Mouse (Mus musculus) kidney, adult 18-20 months (tissue): Measurements from ENCODE around the gene Farsb.

Experiments
- DNase-seq: peaks from one replicate; pipeline ENCODE4 v3.0.0; 2021

The Farsb gene

DNA sequence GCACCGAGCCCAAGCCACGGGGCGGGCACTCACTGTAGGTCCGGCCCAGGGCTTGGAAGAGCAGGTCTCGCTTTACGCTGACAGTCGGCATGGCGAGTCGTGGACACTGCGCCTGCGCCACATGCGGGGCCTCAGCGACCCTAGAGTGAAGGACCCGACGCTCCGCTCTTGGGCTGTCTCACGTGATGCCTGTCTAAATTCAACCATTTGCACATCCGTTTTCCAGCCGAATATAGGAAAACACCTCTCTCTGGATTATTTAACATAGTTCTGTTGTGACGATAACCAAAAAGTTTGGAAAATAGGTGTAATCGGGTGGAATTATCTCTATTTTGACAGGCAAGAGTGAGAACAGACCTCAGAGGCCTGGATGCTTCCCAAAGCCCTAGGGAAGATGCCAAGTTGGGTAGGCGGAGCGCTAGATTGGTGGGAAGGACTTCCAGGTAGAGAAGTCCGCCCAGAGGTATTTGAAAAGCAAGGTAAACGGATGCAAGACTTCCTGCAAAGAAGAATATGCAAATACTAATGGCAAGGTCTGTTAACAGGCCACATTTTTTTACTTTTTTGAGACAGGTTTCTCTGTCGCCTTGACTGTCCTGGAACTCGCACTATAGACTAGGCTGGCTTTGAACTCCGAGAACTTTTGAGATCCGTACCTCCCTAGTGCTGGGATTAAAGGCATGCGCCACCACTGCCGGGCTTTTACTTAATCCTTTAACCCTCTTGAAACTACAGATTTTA lies at the start of gene Farsb:
Farsb (minus strand) TSS at position 146 of the 741 bp plus-strand sequence.
- peak; percentile 92 for DNase-seq

DNA sequence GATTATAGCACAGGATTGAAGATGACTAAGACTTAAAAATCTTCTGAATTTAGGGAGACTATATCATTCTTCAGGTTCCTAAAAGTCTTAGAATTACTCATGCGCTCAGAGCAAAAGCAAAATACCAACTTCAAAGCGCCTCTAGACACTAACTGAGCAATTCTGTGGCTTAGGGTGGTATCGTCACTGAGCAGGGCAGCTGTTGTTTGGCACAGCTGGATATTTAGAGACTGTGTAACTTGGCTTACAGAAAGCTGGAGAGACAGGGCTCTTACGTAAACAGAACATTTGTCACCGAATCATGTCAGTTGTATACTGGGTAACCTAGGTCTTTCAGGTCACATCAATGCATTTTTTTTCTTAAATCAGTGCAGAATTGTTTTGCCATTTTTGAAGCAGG lies 49.7 kb upstream of the Farsb start:
- no peak for DNase-seq

GRCm38 (mm10) chr1:78537494-78538010 lies 48.9 kb upstream of the Farsb start:
- DNase-seq, result peak; percentile 27

GRCm38 (mm10) chr1:78536310-78537164 lies 47.8 kb upstream of the Farsb start:
- DNase-seq, result peak; percentile 77

DNA sequence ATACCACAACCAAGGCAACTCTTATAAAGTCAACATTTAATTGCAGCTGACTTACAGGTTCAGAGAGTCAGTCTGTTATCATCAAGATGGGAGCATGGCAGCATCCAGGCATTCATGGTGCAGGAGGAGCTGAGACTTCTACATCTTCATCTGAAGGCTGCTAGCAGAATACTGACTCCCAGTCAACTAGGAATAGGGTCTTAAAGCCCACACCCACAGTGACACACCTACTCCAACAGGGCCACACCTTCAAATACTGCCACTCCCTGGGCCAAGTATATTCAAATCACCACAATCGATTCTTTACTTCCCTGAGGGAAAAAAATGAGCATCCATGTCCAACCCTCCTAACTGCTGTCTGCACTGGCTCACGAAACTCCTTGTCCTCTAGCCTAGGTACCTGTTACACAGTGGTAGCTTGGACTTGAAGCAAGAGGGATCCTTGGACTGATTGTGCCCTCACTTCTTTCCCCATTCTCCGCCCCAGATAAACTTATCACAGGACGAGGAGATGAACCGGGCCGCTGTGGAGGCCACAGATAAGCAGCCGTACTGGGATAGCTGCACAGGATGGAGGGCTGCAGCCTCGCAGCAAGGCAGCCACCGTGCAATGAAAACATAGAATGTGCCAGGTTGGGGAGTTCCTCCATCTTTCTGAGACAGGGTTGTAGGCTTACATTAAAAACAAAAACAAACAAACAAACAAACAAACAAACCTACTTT lies 45.9 kb upstream of the Farsb start:
- no peak for DNase-seq

DNA sequence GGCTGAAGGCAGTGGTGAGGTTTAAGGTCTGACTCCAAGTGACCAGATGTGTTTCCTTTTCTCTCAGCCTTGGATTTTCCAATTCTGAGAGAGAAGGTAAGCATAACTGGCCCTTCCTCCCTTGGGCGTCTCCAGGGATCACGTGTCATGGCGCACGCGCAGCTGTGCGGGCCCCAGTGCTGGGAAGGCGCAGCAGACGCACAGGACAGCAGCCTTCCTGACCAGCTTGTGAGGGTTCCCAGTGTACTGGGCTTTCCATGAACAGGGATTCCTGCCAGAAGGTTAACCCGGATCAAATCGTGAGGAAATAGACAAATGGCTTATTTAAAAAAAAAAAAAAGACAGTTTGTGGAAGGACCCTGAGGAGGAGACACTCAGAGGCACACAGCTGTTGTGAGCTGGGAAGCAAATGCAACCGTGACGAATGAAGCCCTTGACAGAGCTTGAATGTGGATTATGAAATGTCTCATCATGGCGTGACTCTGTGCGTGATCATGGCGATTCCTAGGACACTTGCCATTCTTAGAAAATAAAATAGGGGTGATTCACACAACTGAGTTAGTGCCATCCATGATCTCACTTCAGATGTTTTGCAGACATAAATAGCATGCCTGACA lies 43.6 kb upstream of the Farsb start:
- no peak for DNase-seq

DNA sequence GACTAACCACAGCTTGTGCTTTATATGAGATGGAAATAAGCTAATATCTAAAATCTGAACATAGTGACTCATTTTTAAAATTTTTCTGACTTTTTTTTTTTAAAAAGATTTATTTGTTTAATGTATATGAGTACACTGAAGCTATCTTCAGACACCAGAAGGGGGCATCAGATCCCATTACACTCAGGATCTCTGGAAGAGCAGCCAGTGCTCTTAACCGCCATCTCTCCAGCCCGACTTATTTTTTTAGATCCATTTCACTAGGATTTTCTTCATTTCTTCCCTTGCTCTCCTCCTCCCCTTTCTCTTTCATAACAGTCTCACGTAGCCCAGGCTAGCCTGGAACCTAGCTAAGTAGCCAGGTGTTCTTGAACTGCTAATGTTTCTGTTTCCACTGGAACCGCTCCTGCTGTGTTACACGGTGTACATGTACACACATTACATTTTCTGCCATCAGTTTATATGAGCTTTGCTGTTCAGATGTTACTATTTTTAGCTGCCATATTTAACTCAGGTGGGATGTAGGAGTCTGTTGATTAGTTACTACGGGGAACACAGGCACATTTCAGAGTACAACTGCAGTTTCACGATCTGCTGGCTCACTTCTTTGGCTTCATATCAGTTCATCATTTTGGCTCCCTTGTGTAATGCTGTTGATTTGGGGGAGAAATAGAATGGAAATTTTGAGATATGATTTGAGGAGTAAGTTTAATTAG lies 42.0 kb upstream of the Farsb start:
- no peak for DNase-seq

DNA sequence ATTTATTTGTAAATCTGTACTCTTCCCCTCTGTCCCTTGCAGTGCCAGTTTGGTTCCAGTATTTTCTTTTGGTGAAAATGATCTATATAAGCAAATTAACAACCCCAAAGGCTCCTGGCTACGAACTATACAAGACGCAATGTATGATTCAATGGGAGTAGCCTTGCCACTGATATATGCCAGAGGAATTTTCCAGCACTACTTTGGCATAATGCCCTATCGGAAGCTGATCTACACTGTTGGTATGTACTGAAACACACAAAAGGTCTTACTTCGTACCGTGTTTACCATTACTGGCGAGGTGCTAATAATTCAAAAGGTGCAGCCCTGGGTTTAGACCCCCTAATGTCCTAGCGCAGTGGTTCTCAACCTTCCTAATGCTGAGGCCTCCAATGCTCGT lies 40.3 kb upstream of the Farsb start:
- no peak for DNase-seq

DNA sequence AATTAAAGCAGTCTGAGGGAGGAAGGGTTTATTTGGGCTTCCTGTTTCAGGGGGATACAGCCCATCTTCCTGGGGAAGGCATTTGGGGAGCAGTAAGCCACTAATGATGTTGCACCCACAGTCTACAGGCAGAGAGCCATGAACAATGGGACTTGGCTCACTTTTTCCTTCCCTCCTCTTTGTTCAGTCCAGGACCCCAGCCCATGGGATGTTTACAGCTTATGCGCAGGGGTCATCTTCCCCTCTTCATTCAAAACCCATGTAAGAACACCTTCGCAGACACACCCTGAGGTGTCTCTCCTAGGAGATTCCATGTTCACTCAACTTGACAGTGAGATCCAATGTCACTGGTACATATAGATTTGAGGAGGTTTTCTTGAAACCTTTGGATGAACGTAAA lies 39.7 kb upstream of the Farsb start:
- DNase-seq, result no peak

DNA sequence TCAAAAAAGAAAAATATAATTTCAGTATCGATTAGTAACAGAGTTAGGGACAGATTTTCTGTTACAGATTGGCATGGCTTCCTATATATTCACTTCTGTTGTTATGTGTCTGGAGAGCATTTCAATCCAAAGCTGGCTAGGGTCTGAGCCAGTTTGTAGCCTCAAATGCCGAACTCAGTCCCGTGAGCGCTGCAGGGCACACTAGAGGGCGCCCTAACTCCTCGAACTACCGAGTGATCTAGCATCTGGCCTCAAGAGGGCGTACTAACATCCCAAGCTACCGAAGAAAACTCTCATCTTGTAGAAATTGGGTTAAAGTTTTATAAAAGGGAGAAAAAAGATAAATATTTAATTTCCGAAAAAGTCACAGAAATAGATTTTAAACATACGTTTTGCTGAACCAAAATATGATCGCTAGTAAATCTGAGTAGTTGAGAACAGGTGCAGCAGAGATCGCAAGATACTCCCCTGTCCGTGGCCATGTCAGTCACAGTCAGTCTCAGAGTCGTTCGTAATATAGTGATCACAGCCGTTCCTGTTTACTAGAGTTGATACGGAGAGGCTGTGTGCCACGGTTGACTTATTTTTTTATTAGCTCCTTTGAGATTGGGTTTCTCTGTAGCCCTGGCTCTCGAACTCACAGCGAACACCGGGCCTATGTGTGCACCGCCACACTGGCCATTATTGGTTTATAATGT lies 36.6 kb upstream of the Farsb start:
- peak; percentile 72 for DNase-seq

DNA sequence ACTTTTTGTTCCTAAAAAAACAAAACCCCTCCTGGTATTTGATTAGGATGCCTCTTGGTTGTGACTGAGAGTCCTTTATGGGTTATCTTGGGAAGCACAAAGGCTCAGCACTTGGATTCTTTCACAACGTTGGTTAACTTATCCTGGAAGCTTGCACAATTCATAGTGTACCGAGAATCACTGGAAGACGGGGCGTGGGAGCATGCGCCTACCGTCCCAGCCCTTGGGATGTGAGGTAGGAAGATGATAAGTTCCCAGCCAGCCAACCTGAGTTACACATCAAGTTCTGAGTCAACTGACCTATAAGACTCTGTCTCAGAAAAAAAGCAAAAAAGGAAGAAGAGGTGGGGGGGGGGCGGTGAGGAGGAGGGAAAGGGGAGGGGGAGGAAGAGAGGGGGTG lies 30.2 kb upstream of the Farsb start:
- DNase-seq, result no peak

DNA sequence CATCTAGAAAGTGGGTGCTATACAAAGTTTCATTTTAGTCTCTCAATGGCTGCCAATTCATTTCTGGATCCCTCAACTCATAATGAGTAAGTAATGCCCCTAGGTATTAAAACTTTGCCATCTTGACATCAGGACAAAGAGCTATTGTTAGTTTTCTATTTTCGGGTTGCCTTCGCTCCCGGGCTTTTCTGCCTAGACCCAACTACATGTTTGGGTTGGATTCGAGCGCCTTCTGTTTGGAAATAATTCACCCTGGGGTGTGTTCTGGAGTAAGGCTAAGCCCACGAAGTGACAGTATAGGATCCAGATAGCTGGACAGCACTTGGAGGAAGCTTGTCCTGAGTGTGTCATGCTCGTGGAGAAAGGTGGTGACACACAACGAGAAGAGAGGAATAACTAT lies 24.1 kb upstream of the Farsb start:
- DNase-seq, result no peak

DNA sequence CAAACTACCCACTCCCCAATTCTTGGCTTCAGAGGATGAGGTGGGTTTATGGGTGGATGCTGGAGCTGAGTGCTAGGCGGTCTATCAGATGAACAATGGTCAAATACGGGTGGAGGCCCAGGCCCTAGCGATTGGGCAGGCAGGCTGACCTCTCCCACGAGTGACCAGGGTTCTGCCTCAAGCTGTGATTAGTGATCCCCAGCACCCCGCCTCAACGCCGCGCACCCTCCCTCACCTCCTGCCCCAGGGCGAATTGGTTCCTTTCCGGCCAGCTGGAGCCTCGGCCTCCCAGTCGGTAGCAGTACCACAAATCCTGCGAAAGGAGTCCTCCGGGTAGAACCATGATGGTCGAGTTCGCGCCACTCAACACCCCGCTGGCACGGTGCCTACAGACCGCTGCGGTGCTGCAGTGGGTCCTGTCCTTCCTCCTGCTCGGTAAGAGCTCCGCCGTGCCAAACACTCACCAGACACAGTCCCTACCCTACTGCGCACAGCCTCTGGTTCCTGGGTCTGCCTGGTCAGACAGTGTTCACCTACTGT lies 23.0 kb upstream of the Farsb start, which contains the start of gene BC035947:
BC035947 (minus strand) TSS at position 538 of the 540 bp plus-strand sequence.
- DNase-seq, result peak; percentile 55

DNA sequence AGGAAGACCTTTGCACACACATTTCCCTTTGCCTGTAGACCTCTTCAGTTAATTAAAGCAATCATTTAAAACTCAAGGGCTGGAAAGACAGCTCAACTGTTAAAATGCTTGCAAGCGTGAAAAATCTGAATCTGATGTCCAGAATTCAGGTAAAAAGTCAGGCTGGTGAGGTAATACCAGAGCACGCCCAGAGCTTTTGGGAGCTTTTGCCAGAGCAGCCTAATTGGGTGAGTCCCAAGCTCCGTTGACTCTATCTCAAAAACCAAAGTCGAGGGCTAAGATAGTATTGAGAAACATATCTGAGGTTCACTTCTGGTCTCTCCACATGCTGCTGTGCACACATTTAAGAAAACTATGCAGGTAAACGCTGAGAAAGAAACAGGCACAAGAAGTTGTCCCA lies 22.2 kb upstream of the Farsb start, which contains the start of gene Mogat1:
Mogat1 (plus strand) TSS at position 130 of the 400 bp plus-strand sequence.
- DNase-seq, result peak; percentile 30

GRCm38 (mm10) chr1:78507137-78507536 lies 18.4 kb upstream of the Farsb start:
- DNase-seq, result no peak

- DNase-seq, result peak; percentile 74
These were observed 13.8 kb upstream of the Farsb start for GRCm38 (mm10) chr1:78502527-78502926.

GRCm38 (mm10) chr1:78501856-78502255 lies 13.2 kb upstream of the Farsb start:
- peak; percentile 33 for DNase-seq

- DNase-seq, result peak; percentile 25
These were observed 12.3 kb upstream of the Farsb start for GRCm38 (mm10) chr1:78501036-78501435.

GRCm38 (mm10) chr1:78490143-78490542 lies 1.4 kb upstream of the Farsb start:
- DNase-seq, result no peak

DNA sequence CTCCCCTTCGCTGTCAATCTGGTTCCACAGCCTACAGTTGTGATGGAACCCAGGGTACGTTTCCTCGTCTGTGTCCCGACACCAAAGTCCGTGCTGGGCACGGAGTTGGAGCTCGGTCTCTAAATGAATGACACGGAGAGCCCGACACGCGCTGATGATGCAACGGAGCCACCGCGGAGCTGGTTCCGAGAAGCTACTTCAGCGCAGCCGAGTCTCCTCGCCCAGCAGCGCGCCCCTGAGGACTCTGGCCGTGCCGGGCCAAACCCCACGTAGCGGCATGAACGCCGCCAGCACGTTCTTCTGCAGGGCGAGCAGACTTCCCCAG lies 308 bp downstream of the Farsb start:
- DNase-seq, result no peak

- DNase-seq, result no peak
These were observed 4.3 kb downstream of the Farsb start for GRCm38 (mm10) chr1:78484361-78484760.
